Mouse (Mus musculus) hindbrain, postnatal 0 days (tissue): ENCODE data around the gene Midn. TPM values are rescaled to one million over a fixed set of nuclear protein-coding genes. Genes with fewer than 3 reads are reported as not detected.

ENCODE experiments used
- ATAC-seq: fragments of 200-750 bp; cut with Nextera tagmentation; 2 replicates; pipeline ENCODE4 v1.8.0; 2017; ENCODE audit warnings: mild to moderate bottlenecking, moderate TSS enrichment, moderate library complexity
- DNase-seq: peaks from one replicate; pipeline ENCODE4 v3.0.0-alpha.2; 2015; ENCODE audit warnings: low spot score
- H3K27ac ChIP-seq: fragments of 300-500 bp; sonication (generic); 2 replicates; pipeline ENCODE4 v1.5.1; 2014; ENCODE audit warnings: mild to moderate bottlenecking
- H3K27me3 ChIP-seq: fragments of 300-500 bp; sonication (generic); 2 replicates; pipeline ENCODE4 v1.6.1; 2014; ENCODE audit warnings: low read length, mixed read lengths; ENCODE audit not compliant: insufficient read depth
- H3K36me3 ChIP-seq: fragments of 300-500 bp; sonication (generic); 2 replicates; pipeline ENCODE4 v1.6.1; 2014; ENCODE audit warnings: low read length, mixed read lengths; ENCODE audit not compliant: insufficient read depth
- H3K4me1 ChIP-seq: fragments of 300-500 bp; sonication (generic); 2 replicates; pipeline ENCODE4 v1.6.1; 2014; ENCODE audit warnings: antibody characterized with exemption, low read length, mixed read lengths; ENCODE audit not compliant: insufficient read depth
- H3K4me2 ChIP-seq: fragments of 300-500 bp; sonication (generic); 2 replicates; pipeline ENCODE4 v1.6.1; 2014; ENCODE audit warnings: low read depth, mild to moderate bottlenecking, low read length, moderate library complexity, mixed read lengths
- H3K4me3 ChIP-seq: fragments of 300-500 bp; sonication (generic); 2 replicates; pipeline ENCODE4 v1.5.1; 2014; ENCODE audit warnings: low read length
- H3K9ac ChIP-seq: fragments of 300-500 bp; sonication (generic); replicated peaks from 2 replicates; pipeline ENCODE4 v1.6.1; 2014; ENCODE audit warnings: mild to moderate bottlenecking, low read length, moderate library complexity, mixed read lengths
- H3K9me3 ChIP-seq: fragments of 300-500 bp; sonication (generic); 2 replicates; pipeline ENCODE4 v1.6.1; 2016; ENCODE audit warnings: low read length, mixed read lengths
- CTCF ChIP-seq: IDR thresholded peaks from 2 replicates; pipeline ENCODE4 v1.5.1; 2016; ENCODE audit warnings: antibody characterized with exemption, control low read depth, low read depth
- WGBS: fragments of 180-500 bp; shearing (Covaris S2); extraction: QIAGEN DNeasy Blood & Tissue Kit; methylation state at CpG from one replicate; pipeline ENCODE4 v1.1.7; 2014; 5-methylcytosine and 5-hydroxymethylcytosine counted together
- polyA plus RNA-seq: library from polyadenylated mRNA; unstranded; fragments of >200 nt; fragmentation: Nextera tagmentation; extraction: Ambion mirVana; gene quantifications from 2 replicates; pipeline ENCODE4 v1.2.1, GENCODE M21; 2015
- total RNA-seq: library from RNA; depleted of rRNA; stranded (reverse); fragments of >200 nt; gene quantifications from 2 replicates; pipeline ENCODE4 v1.2.3, GENCODE M21; 2014

Gene Midn
- total and polyA plus RNA-seq, 2 experiments from 2014 or later = 14.7 to 172 TPM

DNA sequence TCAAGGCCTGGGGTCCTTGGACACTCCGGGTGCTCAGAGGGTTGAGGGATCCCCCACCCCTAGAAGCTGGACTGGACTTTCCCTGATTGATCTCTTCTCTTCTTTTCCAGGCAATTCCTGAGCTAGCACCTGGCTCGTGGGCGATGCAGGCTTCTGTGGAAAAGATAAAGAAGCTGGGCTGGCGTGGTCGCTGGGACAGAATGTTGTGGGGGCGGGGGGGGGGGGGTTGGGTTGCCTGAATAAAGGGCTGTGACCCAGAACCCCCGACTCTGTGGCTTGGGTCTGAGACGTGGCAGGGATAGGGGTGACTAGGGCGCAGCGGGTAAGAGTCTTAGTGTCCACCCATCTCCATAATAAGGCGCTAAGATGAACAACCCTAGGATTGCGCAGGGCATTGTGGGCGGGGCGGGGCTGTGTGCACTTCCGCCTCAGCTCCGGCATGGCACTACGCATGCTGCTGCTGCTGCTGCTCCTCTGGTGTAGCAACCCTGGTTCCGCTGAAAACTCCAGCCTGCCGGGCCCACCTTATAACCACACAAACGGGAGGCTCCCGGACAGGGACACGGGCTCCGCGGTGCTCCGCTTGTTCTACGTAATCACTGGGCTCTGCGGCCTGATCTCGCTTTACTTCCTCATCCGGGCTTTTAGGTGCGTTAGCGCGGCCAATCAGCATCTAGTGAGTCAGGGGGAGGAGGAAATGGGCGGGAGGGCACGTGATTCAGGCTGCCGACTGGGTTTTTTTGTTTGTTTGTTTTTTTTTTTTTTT, 24.6 kb downstream of the Midn start, which contains the start of gene 1600002K03Rik:
1600002K03Rik (plus strand) TSS at position 418 of the 766 bp plus-strand sequence.
- no peak for TF ChIP-seq CTCF
- Histone ChIP-seq H3K27ac (peak within 1 kb of the TSS; percentile 81), H3K4me3 (peak within 1 kb of the TSS; percentile 43), H3K9ac (peak within 1 kb of the TSS; percentile 43), H3K4me1 (peaks cover 3% of the 10 kb centered on the region), H3K27me3 (no peaks in the 10 kb centered on the region), H3K9me3 (no peaks in the 10 kb centered on the region), H3K4me2 (peak within 1 kb of the TSS; percentile 71), H3K36me3 (peaks cover 20% of the 10 kb centered on the region; the same call in 1 of the 2 replicates)
- DNase-seq = peak; percentile 94
- ATAC-seq = peak; percentile 79
- 9% methylated on average over 35 of the region's 35 CpGs for WGBS

DNA sequence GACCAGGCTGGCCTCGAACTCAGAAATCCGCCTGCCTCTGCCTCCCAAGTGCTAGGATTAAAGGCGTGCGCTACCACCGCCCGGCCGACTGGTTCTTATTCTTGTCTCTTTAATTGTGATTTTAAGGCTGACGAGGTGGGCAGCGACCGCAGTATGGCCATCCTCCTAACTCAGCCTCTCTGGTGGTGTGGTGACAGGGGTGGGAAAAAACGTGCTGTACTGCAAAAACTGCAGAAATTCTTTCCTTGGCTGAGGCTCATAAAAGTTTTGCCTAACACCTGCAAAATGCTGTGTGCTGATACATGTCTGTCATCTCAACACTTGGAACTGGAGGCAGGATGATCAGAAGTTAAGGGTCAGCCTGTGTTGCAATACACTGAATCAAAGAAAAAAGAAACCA, 25.3 kb downstream of the Midn start:
- 6% methylated on average over 11 of the region's 11 CpGs for WGBS
- H3K4me1 ChIP-seq = peaks cover 3% of the 10 kb centered on the region
- no peak overlapping the region; the same call in 1 of the 2 replicates for H3K27ac ChIP-seq
- H3K27me3 ChIP-seq = no peaks in the 10 kb centered on the region
- DNase-seq (no peak), ATAC-seq (no peak)
- TF ChIP-seq CTCF = no peak
- H3K9ac ChIP-seq = peak overlapping the region; percentile 43; the same call in 1 of the 2 replicates
- no peaks in the 10 kb centered on the region for H3K9me3 ChIP-seq
- H3K36me3 ChIP-seq = peaks cover 20% of the 10 kb centered on the region; the same call in 1 of the 2 replicates
- peak overlapping the region; percentile 71 for H3K4me2 ChIP-seq
- peak overlapping the region; percentile 43 for H3K4me3 ChIP-seq

DNA sequence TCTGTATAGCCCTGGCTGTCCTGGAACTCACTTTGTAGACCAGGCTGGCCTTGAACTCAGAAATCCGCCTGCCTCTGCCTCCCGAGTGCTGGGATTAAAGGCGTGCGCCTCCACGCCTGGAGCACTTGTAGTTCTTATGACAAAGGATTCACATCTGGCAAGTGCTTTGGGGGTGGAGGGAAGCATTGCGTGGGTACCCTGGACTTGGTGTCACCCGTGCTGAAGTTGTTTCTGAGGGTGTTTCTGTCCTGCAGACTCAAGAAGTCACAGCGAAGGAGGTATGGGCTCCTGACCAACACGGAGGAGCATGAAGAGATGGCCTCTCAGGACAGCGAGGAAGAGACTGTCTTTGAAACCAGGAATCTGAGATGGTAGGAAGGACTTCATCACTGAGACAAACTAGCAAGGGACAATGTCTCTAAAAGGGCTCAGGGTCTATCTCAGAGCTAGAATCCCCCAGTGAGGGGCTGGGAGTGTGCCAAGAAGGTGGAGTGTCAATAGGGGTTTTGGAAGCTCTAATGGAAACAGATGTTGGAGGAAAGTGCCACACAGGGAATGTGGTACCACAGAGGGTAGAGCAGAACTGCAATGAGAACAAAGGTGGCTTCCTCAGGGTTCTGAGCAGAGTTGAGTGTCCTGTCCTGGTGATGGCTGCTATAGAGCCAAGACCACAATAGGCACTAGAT, 26.0 kb downstream of the Midn start:
- no peak overlapping the region for H3K4me3 ChIP-seq
- no peak for TF ChIP-seq CTCF
- H3K4me1 ChIP-seq = no peaks in the 10 kb centered on the region
- no peak overlapping the region for H3K27ac ChIP-seq
- DNase-seq (no peak), ATAC-seq (no peak)
- peaks cover 20% of the 10 kb centered on the region; the same call in 1 of the 2 replicates for H3K36me3 ChIP-seq
- H3K27me3 ChIP-seq = no peaks in the 10 kb centered on the region
- 84% methylated on average over 10 of the region's 10 CpGs for WGBS
- no peak overlapping the region for H3K9ac ChIP-seq
- no peak overlapping the region for H3K4me2 ChIP-seq
- H3K9me3 ChIP-seq = no peaks in the 10 kb centered on the region

DNA sequence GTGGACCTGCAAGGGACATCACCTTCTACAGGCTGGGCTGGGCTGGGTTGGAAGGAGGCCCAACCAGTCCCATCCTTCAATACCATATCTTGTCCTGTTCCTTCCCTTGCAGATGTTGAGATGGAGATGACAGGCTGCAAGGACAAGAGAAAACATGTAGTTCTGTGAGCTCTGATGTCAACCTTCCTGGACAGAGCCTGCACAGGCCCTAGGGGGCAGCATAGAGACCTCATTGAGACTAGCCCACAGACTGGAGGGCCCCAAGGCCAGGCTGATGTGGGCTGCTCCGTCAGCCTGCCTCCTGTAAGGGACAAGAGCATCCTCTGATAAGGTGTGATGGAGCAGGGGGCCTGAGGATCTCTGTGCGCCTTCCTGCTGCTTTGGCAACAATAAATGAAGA, 26.6 kb downstream of the Midn start:
- DNase-seq (peak; percentile 57), ATAC-seq (no peak)
- Histone ChIP-seq H3K4me3 (no peak overlapping the region), H3K36me3 (peaks cover 20% of the 10 kb centered on the region; the same call in 1 of the 2 replicates), H3K4me2 (no peak overlapping the region), H3K27ac (no peak overlapping the region), H3K9me3 (no peaks in the 10 kb centered on the region), H3K27me3 (no peaks in the 10 kb centered on the region), H3K4me1 (no peaks in the 10 kb centered on the region), H3K9ac (no peak overlapping the region)
- TF ChIP-seq CTCF = peak; percentile 61
- 51% methylated on average over 2 of the region's 2 CpGs for WGBS

DNA sequence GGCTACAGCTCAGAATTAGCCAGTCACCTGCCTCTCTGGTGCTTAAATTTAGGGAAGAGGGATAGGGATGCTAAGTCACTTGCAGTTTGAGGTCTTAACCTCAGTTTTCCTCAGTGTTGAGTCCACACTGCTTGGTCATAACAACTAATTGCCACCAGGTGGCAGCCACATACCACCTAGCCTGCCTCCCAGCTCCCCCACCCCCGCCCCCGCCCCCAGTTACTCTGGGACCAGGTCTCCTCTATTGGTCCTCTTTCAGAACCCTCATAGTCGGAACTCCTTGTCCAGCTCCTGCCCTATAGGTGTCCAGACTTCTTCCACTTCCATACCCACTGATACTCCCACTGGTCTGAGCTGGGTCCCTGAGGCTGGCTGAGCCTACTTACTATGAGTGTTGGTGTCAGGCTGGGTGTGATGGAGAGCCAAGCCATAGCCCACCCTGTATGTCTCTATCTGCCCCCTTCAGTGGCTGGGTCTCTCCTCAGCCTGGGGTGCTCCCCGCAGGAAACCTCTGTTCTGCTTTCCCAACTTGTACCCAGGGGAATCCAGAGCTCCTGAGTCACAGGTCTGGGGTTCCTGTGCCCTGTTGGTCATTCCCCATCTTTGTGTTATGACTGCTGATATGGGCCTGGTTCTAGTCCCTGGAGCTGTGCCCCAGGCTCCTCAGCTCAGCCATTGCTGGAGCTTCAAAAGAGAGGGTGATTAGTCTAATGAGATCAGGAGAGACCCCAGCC, 27.6 kb downstream of the Midn start:
- no peaks in the 10 kb centered on the region for H3K27me3 ChIP-seq
- 25% methylated on average over 4 of the region's 4 CpGs for WGBS
- H3K9ac ChIP-seq = no peak overlapping the region
- H3K36me3 ChIP-seq = peaks cover 12% of the 10 kb centered on the region; the same call in 1 of the 2 replicates
- DNase-seq (peak; percentile 79), ATAC-seq (0 out of 2 replicates have a peak, but pooled peaks have one; percentile 10)
- TF ChIP-seq CTCF = peak; percentile 79
- no peaks in the 10 kb centered on the region for H3K9me3 ChIP-seq
- H3K4me1 ChIP-seq = 0 out of 2 replicates have a peak, but pooled peaks cover 5% of the 10 kb centered on the region
- H3K4me2 ChIP-seq = no peak overlapping the region
- no peak overlapping the region for H3K27ac ChIP-seq
- H3K4me3 ChIP-seq = no peak overlapping the region

DNA sequence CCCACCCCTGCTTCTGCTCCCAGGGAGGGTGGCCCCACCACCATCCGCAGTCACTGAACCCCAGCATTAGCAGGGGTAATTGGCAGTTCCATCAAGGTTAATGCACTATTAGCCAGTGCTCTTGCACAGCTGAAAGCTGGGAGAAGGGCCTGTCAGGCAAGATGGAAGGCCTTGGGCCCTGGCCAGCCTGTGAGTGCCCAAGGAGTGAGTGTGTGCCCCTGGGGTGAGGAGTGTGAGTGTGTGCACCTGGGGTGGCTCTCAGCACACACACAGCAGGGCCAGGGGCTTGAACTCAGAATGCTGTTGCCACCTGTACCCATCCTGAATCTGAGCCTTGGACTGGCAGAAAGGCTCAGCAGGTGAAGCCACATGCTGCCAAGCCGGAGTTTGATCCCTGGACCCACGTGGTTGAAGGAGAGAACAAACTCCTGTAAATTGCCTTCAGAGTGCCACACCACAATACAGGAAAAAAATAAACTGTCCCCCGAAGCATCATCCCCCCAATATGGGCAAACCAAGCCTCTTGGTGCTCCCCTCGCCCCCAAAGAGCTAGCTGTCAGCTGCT, 28.3 kb downstream of the Midn start:
- 74% methylated on average over 5 of the region's 5 CpGs for WGBS
- H3K4me1 ChIP-seq = 0 out of 2 replicates have a peak, but pooled peaks cover 7% of the 10 kb centered on the region
- no peaks in the 10 kb centered on the region for H3K9me3 ChIP-seq
- no peak overlapping the region for H3K4me3 ChIP-seq
- H3K4me2 ChIP-seq = no peak overlapping the region
- ATAC-seq = no peak
- H3K36me3 ChIP-seq = peaks cover 8% of the 10 kb centered on the region; the same call in 1 of the 2 replicates
- H3K27ac ChIP-seq = no peak overlapping the region
- DNase-seq = no peak
- no peaks in the 10 kb centered on the region for H3K27me3 ChIP-seq
- H3K9ac ChIP-seq = no peak overlapping the region
- no peak for TF ChIP-seq CTCF
